Mouse (Mus musculus): ENCODE data around the gene Mrpl14. TPM values are rescaled to one million over a fixed set of nuclear protein-coding genes. Genes with fewer than 3 reads are reported as not detected.
A peak's percentile ranks its signal among the peaks of the same experiment; 100 is the strongest.

The Mrpl14 gene
- polyA plus RNA-seq, 1 experiment from 2014 or later = 154 TPM

DNA sequence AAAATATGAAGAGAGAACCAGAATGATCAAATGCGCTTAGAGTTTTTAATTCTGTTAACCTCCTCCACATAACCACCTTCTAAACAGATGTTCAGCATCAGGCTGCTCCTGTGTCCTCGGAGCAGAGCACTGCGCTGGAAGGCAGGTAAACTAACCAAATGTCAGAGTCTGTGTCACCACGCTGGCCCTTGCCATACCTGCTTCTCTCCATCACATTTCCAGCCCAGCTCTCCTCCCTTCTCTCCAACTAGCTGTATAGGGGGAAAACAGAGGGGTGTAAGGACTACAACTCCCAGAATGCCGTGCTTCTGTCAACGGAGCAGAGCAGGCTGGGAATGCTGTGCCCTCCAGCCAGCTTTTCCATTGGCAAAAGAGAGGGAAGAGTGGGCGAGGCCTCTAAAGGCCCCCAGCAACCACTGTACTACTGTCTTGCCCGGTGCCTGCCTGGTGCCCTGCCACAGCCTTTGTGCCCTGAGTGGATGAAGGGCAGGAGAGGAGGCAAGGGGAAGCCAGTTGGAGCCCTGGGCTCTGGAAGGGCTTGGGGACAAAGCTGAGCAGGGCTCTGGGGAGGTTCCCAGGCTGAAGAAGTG, 5.6 kb upstream of the Mrpl14 start:
- H3K4me3 ChIP-seq (ENCODE audit: low read depth, low read length) = no peak overlapping the region; the same call in 1 of the 2 replicates
- no peaks in the 10 kb centered on the region for H3K9me3 ChIP-seq (ENCODE audit: control insufficient read depth, low read length)
- ATAC-seq (ENCODE audit: insufficient number of reproducible peaks, low FRiP score, low TSS enrichment, low read depth) (no peak), DNase-seq (ENCODE audit: low spot score) (peak; percentile 65)
- peak overlapping the region; percentile 7; the same call in 1 of the 2 replicates for H3K4me2 ChIP-seq (ENCODE audit: low read depth, severe bottlenecking)
- H3K36me3 ChIP-seq (ENCODE audit: control insufficient read depth, insufficient read depth, low read length) = peaks cover 2% of the 10 kb centered on the region; the same call in 1 of the 2 replicates
- H3K27ac ChIP-seq (replicated peaks; ENCODE audit: low read depth, low read length) = no peak overlapping the region
- peaks cover 13% of the 10 kb centered on the region for H3K4me1 ChIP-seq (ENCODE audit: control insufficient read depth, insufficient read depth, low read length)
- H3K27me3 ChIP-seq (ENCODE audit: control insufficient read depth, insufficient read depth, low read length) = no peaks in the 10 kb centered on the region
- 51% methylated on average over 8 of the region's 8 CpGs for WGBS
- 0 out of 2 replicates have a peak overlapping the region, but pooled peaks have one; percentile 32 for H3K9ac ChIP-seq (ENCODE audit: low read length)

DNA sequence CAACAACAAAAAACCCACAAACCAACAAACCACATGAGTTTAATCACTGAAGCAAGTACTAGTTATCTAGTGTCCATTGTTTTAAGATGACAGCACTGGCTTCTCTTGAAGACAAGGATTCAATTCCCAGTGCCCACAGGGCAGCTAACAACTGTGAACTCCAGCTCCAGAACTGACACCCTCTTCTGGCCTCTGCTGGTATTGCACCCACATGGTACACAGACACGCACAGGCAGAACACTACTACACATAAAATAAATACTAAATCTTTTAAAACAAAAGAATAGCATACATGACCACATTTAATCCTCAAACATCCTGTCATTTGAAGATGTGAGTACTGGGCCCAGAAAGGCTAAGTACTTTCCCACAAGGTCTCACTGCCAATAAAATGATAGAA, 4.5 kb upstream of the Mrpl14 start:
- Histone ChIP-seq H3K9ac (ENCODE audit: low read length) (no peak overlapping the region), H3K4me2 (ENCODE audit: low read depth, severe bottlenecking) (no peak overlapping the region), H3K27ac (replicated peaks; ENCODE audit: low read depth, low read length) (no peak overlapping the region), H3K27me3 (ENCODE audit: control insufficient read depth, insufficient read depth, low read length) (no peaks in the 10 kb centered on the region), H3K36me3 (ENCODE audit: control insufficient read depth, insufficient read depth, low read length) (no peaks in the 10 kb centered on the region; the same call in 1 of the 2 replicates), H3K4me1 (ENCODE audit: control insufficient read depth, insufficient read depth, low read length) (peaks cover 13% of the 10 kb centered on the region), H3K9me3 (ENCODE audit: control insufficient read depth, low read length) (no peaks in the 10 kb centered on the region), H3K4me3 (ENCODE audit: low read depth, low read length) (no peak overlapping the region)
- DNase-seq (ENCODE audit: low spot score) (peak; percentile 57), ATAC-seq (ENCODE audit: insufficient number of reproducible peaks, low FRiP score, low TSS enrichment, low read depth) (no peak)
- 97% methylated on average over 1 of the region's 1 CpGs for WGBS

DNA sequence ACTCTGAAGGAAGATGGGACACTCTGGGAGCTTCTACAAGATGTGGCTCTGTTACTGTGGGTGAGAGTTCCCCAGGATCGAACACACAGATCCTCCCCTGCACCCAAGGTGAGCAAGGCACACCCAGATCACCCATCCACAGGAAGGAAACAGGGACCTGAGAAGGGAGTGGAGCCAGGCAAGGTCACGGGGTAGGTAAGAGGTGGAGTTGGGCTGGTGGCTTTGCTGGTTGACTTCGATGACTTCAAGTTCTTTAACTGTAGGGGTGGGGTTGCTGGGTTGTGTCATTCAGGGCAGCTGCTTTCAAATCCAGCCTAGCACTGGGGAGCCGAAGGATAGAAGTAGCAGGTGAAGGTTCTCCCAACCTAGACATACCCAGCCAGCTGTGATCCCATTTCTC, 3.3 kb upstream of the Mrpl14 start:
- Histone ChIP-seq H3K27me3 (ENCODE audit: control insufficient read depth, insufficient read depth, low read length) (no peaks in the 10 kb centered on the region), H3K9me3 (ENCODE audit: control insufficient read depth, low read length) (no peaks in the 10 kb centered on the region), H3K9ac (ENCODE audit: low read length) (no peak overlapping the region), H3K4me2 (ENCODE audit: low read depth, severe bottlenecking) (no peak overlapping the region), H3K4me1 (ENCODE audit: control insufficient read depth, insufficient read depth, low read length) (peaks cover 18% of the 10 kb centered on the region), H3K27ac (replicated peaks; ENCODE audit: low read depth, low read length) (no peak overlapping the region), H3K36me3 (ENCODE audit: control insufficient read depth, insufficient read depth, low read length) (no peaks in the 10 kb centered on the region), H3K4me3 (ENCODE audit: low read depth, low read length) (no peak overlapping the region)
- whole genome bisulfite sequencing = 89% methylated on average over 4 of the region's 4 CpGs
- no peak for DNase-seq (ENCODE audit: low spot score)
- ATAC-seq (ENCODE audit: insufficient number of reproducible peaks, low FRiP score, low TSS enrichment, low read depth) = no peak

DNA sequence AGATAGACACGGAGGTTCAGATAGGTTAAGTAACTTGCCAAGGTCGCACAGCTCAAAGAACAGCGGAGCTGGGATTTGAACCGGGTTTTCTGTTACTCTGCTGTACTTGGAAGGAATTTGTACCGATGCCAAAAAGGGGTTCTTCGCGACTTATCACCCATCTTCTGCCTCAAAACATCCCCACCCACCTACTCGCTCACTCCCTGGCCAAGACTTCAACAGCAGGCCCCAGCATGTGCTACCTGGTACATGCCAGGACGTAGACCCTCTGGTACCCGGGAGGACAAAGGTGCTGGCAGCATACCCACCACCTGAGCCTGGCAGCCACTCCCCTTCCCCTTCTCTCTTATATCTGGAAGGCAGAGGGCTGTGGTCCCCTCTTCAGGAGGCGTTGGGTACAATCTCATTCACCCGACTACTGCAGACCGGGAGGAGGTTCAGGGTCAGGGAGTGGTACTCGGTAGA, 1.4 kb upstream of the Mrpl14 start:
- Histone ChIP-seq H3K4me1 (ENCODE audit: control insufficient read depth, insufficient read depth, low read length) (peaks cover 18% of the 10 kb centered on the region), H3K4me3 (ENCODE audit: low read depth, low read length) (peak overlapping the region; percentile 84), H3K27ac (replicated peaks; ENCODE audit: low read depth, low read length) (no peak overlapping the region; the same call in 1 of the 2 replicates), H3K36me3 (ENCODE audit: control insufficient read depth, insufficient read depth, low read length) (no peaks in the 10 kb centered on the region), H3K27me3 (ENCODE audit: control insufficient read depth, insufficient read depth, low read length) (no peaks in the 10 kb centered on the region), H3K9ac (ENCODE audit: low read length) (peak overlapping the region; percentile 81), H3K4me2 (ENCODE audit: low read depth, severe bottlenecking) (peak overlapping the region; percentile 91), H3K9me3 (ENCODE audit: control insufficient read depth, low read length) (no peaks in the 10 kb centered on the region)
- DNase-seq (ENCODE audit: low spot score) = no peak
- ATAC-seq (ENCODE audit: insufficient number of reproducible peaks, low FRiP score, low TSS enrichment, low read depth) = no peak
- WGBS = 31% methylated on average over 14 of the region's 14 CpGs

DNA sequence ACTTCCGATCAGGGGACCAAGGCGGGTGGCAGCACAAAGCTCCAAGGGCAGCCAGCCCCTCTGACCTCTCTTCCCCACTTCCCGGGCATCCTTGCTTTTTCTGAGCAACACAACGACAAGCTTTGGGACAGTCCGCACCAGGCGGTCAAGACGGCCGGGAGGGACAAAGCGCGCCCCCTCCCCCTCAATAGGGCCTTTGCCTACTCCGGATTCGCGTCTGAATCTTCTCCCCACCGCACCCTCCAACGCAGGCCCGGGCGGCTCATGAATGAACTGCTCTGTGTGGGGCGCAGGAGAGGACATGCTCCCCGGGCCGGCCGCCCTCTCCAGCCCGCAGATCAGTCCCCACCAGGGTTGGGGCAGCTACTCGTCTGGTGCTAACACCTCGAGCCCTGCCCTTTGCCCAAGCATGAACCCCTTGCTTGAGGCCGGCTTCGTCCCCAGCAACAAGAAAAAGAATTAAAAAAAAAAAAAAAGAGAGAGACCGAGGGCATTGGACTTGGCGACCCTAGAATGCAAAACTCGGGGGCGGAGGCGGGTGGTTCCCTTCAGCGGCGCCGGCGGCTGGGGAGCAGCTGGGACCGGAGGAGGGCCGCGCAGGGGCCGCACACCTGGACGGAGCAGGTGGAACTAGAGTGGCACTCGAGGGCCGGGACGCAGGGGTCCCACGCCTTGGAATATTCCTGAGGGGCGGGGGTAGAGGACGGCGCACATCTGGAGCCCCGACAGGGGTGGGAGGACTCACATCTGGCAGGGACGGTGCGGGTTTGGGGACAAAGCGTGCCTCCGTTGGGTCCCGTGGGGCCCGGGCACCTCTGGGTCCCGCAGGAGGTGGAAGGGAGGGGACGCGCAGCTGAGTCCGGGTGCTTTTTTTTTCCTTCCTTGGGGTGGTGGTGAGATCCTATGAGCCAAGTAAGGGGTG, 690 bp upstream of the Mrpl14 start:
- peak overlapping the region; percentile 84 for H3K4me3 ChIP-seq (ENCODE audit: low read depth, low read length)

DNA sequence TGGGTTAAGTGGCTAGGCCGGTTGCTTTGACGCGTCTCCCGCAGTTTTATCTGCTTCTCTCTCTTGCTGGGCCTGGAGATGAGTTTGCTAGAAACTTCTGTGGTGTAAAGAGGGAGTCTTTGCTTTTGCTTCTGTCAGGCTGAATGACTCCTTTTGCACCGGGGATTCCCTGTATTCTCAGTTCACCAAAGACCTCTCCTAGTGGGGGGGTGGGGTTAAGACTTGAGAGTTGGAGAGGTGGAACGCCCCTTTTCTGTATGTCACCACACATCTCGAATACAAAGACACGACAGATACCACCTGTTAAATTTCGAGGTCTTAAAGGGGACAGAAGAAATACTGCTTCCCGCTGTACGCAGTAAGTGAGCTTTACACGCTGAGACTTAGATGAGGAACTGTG, 594 bp downstream of the Mrpl14 start, which contains the start of gene Tmem63b:
Tmem63b (minus strand) TSS at position 190 of the 400 bp plus-strand sequence.
- WGBS = 11% methylated on average over 12 of the region's 12 CpGs
- DNase-seq (ENCODE audit: low spot score) = no peak

More for the DNA sequence above, 690 bp upstream of the Mrpl14 start:
- H3K36me3 ChIP-seq (ENCODE audit: control insufficient read depth, insufficient read depth, low read length) = no peaks in the 10 kb centered on the region
- H3K4me1 ChIP-seq (ENCODE audit: control insufficient read depth, insufficient read depth, low read length) = peaks cover 18% of the 10 kb centered on the region
- ATAC-seq (ENCODE audit: insufficient number of reproducible peaks, low FRiP score, low TSS enrichment, low read depth) (peak; percentile 55), DNase-seq (ENCODE audit: low spot score) (peak; percentile 72)
- under 1% methylated on average over 58 of the region's 58 CpGs for WGBS
- peak overlapping the region; percentile 91 for H3K4me2 ChIP-seq (ENCODE audit: low read depth, severe bottlenecking)
- peak overlapping the region; percentile 51; the same call in 1 of the 2 replicates for H3K27ac ChIP-seq (replicated peaks; ENCODE audit: low read depth, low read length)
- no peaks in the 10 kb centered on the region for H3K27me3 ChIP-seq (ENCODE audit: control insufficient read depth, insufficient read depth, low read length)
- H3K9me3 ChIP-seq (ENCODE audit: control insufficient read depth, low read length) = no peaks in the 10 kb centered on the region
- peak overlapping the region; percentile 81 for H3K9ac ChIP-seq (ENCODE audit: low read length)

DNA sequence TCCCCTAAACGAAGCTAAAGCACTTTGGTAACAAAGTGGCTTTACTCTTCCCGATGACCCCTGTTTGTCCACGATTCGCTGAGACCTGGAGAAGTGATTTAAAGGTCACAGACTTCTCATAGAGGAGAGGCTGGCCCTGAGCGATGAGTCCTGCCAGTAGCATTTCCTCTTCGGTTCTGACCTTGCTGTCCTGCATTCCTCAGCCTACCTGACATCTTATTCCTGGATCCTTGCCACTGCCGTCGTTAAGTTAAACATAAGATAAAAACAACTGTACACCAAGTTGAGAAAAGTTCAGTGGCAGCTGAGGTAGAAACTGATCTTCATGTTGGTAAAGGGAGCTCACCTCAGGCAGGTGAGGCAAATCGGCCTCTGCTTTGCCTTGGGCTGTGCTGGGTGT, 3.0 kb downstream of the Mrpl14 start:
- no peak overlapping the region for H3K27ac ChIP-seq (replicated peaks; ENCODE audit: low read depth, low read length)
- no peaks in the 10 kb centered on the region for H3K27me3 ChIP-seq (ENCODE audit: control insufficient read depth, insufficient read depth, low read length)
- 87% methylated on average over 9 of the region's 9 CpGs for WGBS
- H3K9ac ChIP-seq (ENCODE audit: low read length) = no peak overlapping the region
- ATAC-seq (ENCODE audit: insufficient number of reproducible peaks, low FRiP score, low TSS enrichment, low read depth) = no peak
- H3K9me3 ChIP-seq (ENCODE audit: control insufficient read depth, low read length) = no peaks in the 10 kb centered on the region
- H3K4me2 ChIP-seq (ENCODE audit: low read depth, severe bottlenecking) = no peak overlapping the region
- H3K36me3 ChIP-seq (ENCODE audit: control insufficient read depth, insufficient read depth, low read length) = no peaks in the 10 kb centered on the region
- no peak for DNase-seq (ENCODE audit: low spot score)
- H3K4me3 ChIP-seq (ENCODE audit: low read depth, low read length) = no peak overlapping the region
- peaks cover 12% of the 10 kb centered on the region for H3K4me1 ChIP-seq (ENCODE audit: control insufficient read depth, insufficient read depth, low read length)

More for the DNA sequence above, 594 bp downstream of the Mrpl14 start, which contains the start of gene Tmem63b:
- ATAC-seq (ENCODE audit: insufficient number of reproducible peaks, low FRiP score, low TSS enrichment, low read depth) = no peak; the same call in 1 of the 2 replicates
- Histone ChIP-seq H3K4me2 (ENCODE audit: low read depth, severe bottlenecking) (peak within 1 kb of the TSS; percentile 91), H3K27me3 (ENCODE audit: control insufficient read depth, insufficient read depth, low read length) (no peaks in the 10 kb centered on the region), H3K9ac (ENCODE audit: low read length) (peak within 1 kb of the TSS; percentile 81), H3K36me3 (ENCODE audit: control insufficient read depth, insufficient read depth, low read length) (no peaks in the 10 kb centered on the region), H3K9me3 (ENCODE audit: control insufficient read depth, low read length) (no peaks in the 10 kb centered on the region), H3K27ac (replicated peaks; ENCODE audit: low read depth, low read length) (peak within 1 kb of the TSS; percentile 51; the same call in 1 of the 2 replicates), H3K4me3 (ENCODE audit: low read depth, low read length) (peak within 1 kb of the TSS; percentile 84), H3K4me1 (ENCODE audit: control insufficient read depth, insufficient read depth, low read length) (peaks cover 12% of the 10 kb centered on the region)

DNA sequence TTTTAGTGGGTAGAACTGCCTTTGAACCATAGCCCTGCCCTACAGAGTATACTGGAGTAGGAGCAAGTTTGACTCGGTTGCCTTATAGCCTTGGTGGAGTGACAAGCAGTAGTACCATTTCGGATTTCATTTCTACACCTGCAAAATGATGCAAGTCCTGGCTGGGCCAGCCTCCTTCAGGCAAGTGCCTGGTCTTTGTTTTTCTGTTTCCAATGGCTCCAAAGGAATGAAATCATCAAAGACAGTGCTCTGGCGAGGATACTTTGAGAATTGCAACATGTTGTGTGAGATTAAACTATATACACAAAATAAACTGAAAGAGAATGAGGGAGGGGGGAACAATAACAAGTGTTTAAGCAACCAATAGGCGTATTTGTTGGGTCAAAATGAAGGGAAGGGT, 3.9 kb downstream of the Mrpl14 start:
- no peaks in the 10 kb centered on the region for H3K9me3 ChIP-seq (ENCODE audit: control insufficient read depth, low read length)
- H3K36me3 ChIP-seq (ENCODE audit: control insufficient read depth, insufficient read depth, low read length) = no peaks in the 10 kb centered on the region
- no peak for ATAC-seq (ENCODE audit: insufficient number of reproducible peaks, low FRiP score, low TSS enrichment, low read depth)
- H3K9ac ChIP-seq (ENCODE audit: low read length) = no peak overlapping the region
- no peak overlapping the region for H3K4me3 ChIP-seq (ENCODE audit: low read depth, low read length)
- H3K27me3 ChIP-seq (ENCODE audit: control insufficient read depth, insufficient read depth, low read length) = no peaks in the 10 kb centered on the region
- peaks cover 5% of the 10 kb centered on the region for H3K4me1 ChIP-seq (ENCODE audit: control insufficient read depth, insufficient read depth, low read length)
- no peak overlapping the region for H3K27ac ChIP-seq (replicated peaks; ENCODE audit: low read depth, low read length)
- no peak for DNase-seq (ENCODE audit: low spot score)
- WGBS = 91% methylated on average over 4 of the region's 4 CpGs
- no peak overlapping the region for H3K4me2 ChIP-seq (ENCODE audit: low read depth, severe bottlenecking)

Measured in limb, embryonic 11.5 days (tissue).